Mouse (Mus musculus) adipose tissue, adult 10 weeks (tissue): ENCODE data around the gene Grm7. TPM values are rescaled to one million over a fixed set of nuclear protein-coding genes. Genes with fewer than 3 reads are reported as not detected.

Experiments
- polyA plus RNA-seq: library from polyadenylated mRNA; stranded (reverse); fragments of 350-450 nt; fragmentation: Illumina TruSeq; extraction: RNeasy Lipid Tissue Mini Kit (QIAGEN cat#74804); gene quantifications from one replicate; pipeline ENCODE4 v1.2.3, GENCODE M21; 2014; ENCODE audit warnings: low read depth, low replicate concordance

Gene Grm7
- 1.0 TPM for polyA plus RNA-seq

DNA sequence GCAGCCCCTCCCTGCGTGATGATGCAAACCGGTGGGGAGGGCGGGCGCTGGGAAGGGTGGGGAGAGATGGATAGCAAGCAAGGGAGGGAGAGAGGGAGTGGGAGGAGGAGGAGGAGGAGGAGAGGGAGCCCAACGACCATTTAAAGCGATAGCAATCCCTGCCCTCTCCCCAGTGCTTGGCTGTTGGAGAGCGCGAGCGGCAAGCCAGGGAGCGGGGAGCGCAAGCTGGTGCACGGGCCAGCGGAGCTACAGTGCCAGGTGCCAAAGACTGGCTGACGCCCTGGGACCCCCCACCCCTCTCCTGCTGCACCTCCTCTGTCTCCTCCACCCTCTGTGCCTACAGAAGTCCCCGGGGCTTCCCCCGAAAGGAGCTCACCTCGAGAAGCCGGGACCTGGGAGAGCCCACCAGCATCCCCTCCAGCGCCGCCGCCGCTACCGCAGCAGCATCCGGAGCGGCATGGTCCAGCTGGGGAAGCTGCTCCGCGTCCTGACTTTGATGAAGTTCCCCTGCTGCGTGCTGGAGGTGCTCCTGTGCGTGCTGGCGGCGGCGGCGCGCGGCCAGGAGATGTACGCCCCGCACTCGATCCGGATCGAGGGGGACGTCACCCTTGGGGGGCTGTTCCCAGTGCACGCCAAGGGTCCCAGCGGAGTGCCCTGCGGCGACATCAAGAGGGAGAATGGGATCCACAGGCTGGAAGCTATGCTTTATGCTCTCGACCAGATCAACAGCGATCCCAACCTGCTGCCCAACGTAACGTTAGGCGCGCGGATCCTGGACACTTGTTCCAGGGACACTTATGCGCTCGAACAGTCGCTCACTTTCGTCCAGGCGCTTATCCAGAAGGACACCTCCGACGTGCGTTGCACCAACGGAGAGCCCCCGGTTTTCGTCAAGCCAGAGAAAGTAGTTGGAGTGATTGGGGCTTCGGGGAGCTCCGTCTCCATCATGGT is at the start of gene Grm7:
Grm7 (plus strand) TSS at position 171 of the 951 bp plus-strand sequence.

